Mouse (Mus musculus): Measurements from ENCODE around the gene Atp6v0a2.
"Not testable (repeated sequence)": the region's sequence is repeated elsewhere in the genome, so short reads cannot be mapped to it uniquely, and the experiment has no call there.

Gene Atp6v0a2

GRCm38 (mm10) chr5:124628448-124629363 lies at the start of gene Atp6v0a2:
Gene Atp6v0a2 (plus strand): TSS chr5:124628576.
- peak; percentile 97 for DNase-seq

GRCm38 (mm10) chr5:124578633-124579317 lies 49.6 kb upstream of the Atp6v0a2 start, which contains the start of the genes Eif2b1 and Gtf2h3:
Gene Eif2b1 (minus strand): TSS chr5:124579131.
Gene Gtf2h3 (plus strand): TSS chr5:124579140.
- peak; percentile 94 for DNase-seq

GRCm38 (mm10) chr5:124582515-124582914 lies 45.9 kb upstream of the Atp6v0a2 start:
- DNase-seq: no peak

GRCm38 (mm10) chr5:124592768-124593167 lies 35.6 kb upstream of the Atp6v0a2 start:
- no peak for DNase-seq

- peak; percentile 88 for DNase-seq
Measured at GRCm38 (mm10) chr5:124598224-124599174, 29.9 kb upstream of the Atp6v0a2 start.

GRCm38 (mm10) chr5:124599726-124600125 lies 28.6 kb upstream of the Atp6v0a2 start:
- not testable (repeated sequence) for DNase-seq

GRCm38 (mm10) chr5:124602349-124602748 lies 26.0 kb upstream of the Atp6v0a2 start:
- DNase-seq: peak; percentile 73

- no peak for DNase-seq
Measured at GRCm38 (mm10) chr5:124604296-124604695, 24.1 kb upstream of the Atp6v0a2 start.

- DNase-seq: no peak
Measured at GRCm38 (mm10) chr5:124605041-124605622, 23.2 kb upstream of the Atp6v0a2 start.

GRCm38 (mm10) chr5:124610965-124611364 lies 17.4 kb upstream of the Atp6v0a2 start:
- no peak for DNase-seq

- no peak for DNase-seq
Measured at GRCm38 (mm10) chr5:124614709-124615108, 13.7 kb upstream of the Atp6v0a2 start.

- no peak for DNase-seq
Measured at GRCm38 (mm10) chr5:124618711-124619110, 9.7 kb upstream of the Atp6v0a2 start.

GRCm38 (mm10) chr5:124621362-124621761 lies 7.0 kb upstream of the Atp6v0a2 start:
- DNase-seq: no peak

- no peak for DNase-seq
Measured at GRCm38 (mm10) chr5:124622890-124623289, 5.5 kb upstream of the Atp6v0a2 start.

- no peak for DNase-seq
Measured at GRCm38 (mm10) chr5:124624291-124624690, 4.1 kb upstream of the Atp6v0a2 start.

GRCm38 (mm10) chr5:124629641-124630040 lies 1.3 kb downstream of the Atp6v0a2 start:
- DNase-seq: no peak

- DNase-seq: no peak
Measured at GRCm38 (mm10) chr5:124631685-124632084, 3.3 kb downstream of the Atp6v0a2 start.

- DNase-seq: no peak
Measured at GRCm38 (mm10) chr5:124632461-124632860, 4.1 kb downstream of the Atp6v0a2 start.

GRCm38 (mm10) chr5:124633425-124633824 lies 5.0 kb downstream of the Atp6v0a2 start:
- DNase-seq: no peak

GRCm38 (mm10) chr5:124635068-124635467 lies 6.7 kb downstream of the Atp6v0a2 start:
- peak; percentile 60 for DNase-seq

- no peak for DNase-seq
Measured at GRCm38 (mm10) chr5:124636139-124636538, 7.8 kb downstream of the Atp6v0a2 start.

- DNase-seq: no peak
Measured at GRCm38 (mm10) chr5:124636694-124637093, 8.3 kb downstream of the Atp6v0a2 start.
